Mouse (Mus musculus) small intestine, adult 2 months (tissue): ENCODE measurements around the gene Myl6b.

Experiments
- CTCF ChIP-seq: fragments of 200-500 bp; IDR thresholded peaks from 2 replicates; pipeline ENCODE4 v1.5.1; 2012; ENCODE audit warnings: low read depth, mild to moderate bottlenecking, control low read depth, inconsistent platforms, low read length, moderate library complexity, mixed read lengths; ENCODE audit not compliant: insufficient replicate concordance, insufficient read length; ENCODE audit errors: extremely low read depth
- POLR2A ChIP-seq: fragments of 200-500 bp; IDR thresholded peaks from 2 replicates; pipeline ENCODE4 v1.6.1; 2012; ENCODE audit warnings: low read depth, mild to moderate bottlenecking, control low read depth, inconsistent platforms, low read length, moderate library complexity

DNA sequence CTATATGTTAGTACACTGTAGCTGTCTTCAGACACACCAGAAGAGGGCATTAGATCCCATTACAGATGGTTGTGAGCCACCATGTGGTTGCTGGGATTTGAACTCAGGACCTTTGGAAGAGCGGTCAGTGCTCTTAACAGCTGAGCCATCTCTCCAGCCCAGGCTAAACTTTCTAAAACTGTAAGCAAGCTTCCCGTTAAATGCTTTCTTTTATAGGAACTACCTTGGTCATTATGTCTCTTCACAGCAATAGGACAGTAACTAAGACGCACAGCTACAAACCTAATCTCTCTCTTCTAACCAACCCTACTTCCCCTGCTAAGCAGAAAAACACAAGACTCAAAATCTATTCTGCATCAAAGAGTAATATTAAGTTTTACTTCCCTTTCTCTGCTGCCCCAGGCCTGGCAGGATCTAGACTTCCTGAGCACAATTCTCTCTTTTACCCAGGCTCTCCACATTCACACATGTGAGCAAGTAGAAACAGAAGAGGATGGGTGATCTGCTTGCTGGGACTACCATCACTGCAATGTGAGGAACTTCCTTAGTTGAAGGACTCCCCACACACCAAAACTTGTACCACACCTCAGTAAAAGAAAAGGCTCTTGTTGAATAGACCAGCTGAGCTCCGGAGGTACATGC is 37.3 kb upstream of the Myl6b start:
- TF ChIP-seq CTCF = no peak
- TF ChIP-seq POLR2A = no peak
